Comparison of ENCODE assay signal across 8 mouse cellular contexts in genomic region chr4:35156751-35157611, GRCm38 (mm10). TPM values are rescaled to one million over a fixed set of nuclear protein-coding genes. Genes with fewer than 3 reads are reported as not detected.
A peak's percentile ranks its signal among the peaks of the same experiment; 100 is the strongest.
DNase-seq lines count a peak whose midpoint lies in the region; ATAC-seq and TF ChIP-seq lines count a peak whose summit lies in the region.

Gene Mob3b (minus strand): TSS chr4:35157484.

- no peaks in the 10 kb centered on the region for H3K27me3 ChIP-seq in ES-Bruce4 (ENCODE audit: control insufficient read depth, insufficient read depth, low read length, poor library complexity, severe bottlenecking)
- peaks cover 8% of the 10 kb centered on the region; the same call in 1 of the 2 replicates for H3K27me3 ChIP-seq in forebrain, postnatal 0 days (ENCODE audit: insufficient read depth, low read length)
- H3K27me3 ChIP-seq in lung, embryonic 14.5 days (ENCODE audit: insufficient read depth, low read length), result no peaks in the 10 kb centered on the region

- ATAC-seq in forebrain, postnatal 0 days, result peak; percentile 94
- peak; percentile 86 for ATAC-seq in lung, embryonic 14.5 days (ENCODE audit: insufficient read depth)
- ATAC-seq in neutrophil, adult 5-6 weeks (ENCODE audit: extremely low read depth, insufficient number of reproducible peaks, low FRiP score, poor library complexity, severe bottlenecking), result peak; percentile 82

- peak within 1 kb of the TSS; percentile 57; the same call in 1 of the 2 replicates for H3K27ac ChIP-seq in ES-Bruce4 (ENCODE audit: insufficient read depth, low read length)
- peak within 1 kb of the TSS; percentile 51; the same call in 1 of the 2 replicates for H3K27ac ChIP-seq in forebrain, postnatal 0 days (ENCODE audit: low read depth, low read length)
- H3K27ac ChIP-seq in layer of hippocampus, adult 2 months, result peak within 1 kb of the TSS; percentile 76
- peak within 1 kb of the TSS; percentile 90 for H3K27ac ChIP-seq in lung, embryonic 14.5 days (ENCODE audit: low read depth)

- TF ChIP-seq CTCF in ES-Bruce4 (IDR thresholded peaks at IDR 0.05; ENCODE audit: low read depth, low read length), result peak; percentile 68
- TF ChIP-seq CTCF in forebrain, postnatal 0 days (IDR thresholded peaks at IDR 0.05; ENCODE audit: low read depth), result peak; percentile 93
- peak; percentile 98 for TF ChIP-seq CTCF in layer of hippocampus, adult 2 months (conservative IDR thresholded peaks at IDR 0.05)
- TF ChIP-seq CTCF in lung, embryonic 14.5 days (IDR thresholded peaks at IDR 0.05; ENCODE audit: low read depth), result peak; percentile 93

- peak within 1 kb of the TSS; percentile 96 for H3K4me3 ChIP-seq in ES-Bruce4 (ENCODE audit: low read depth, low read length)
- H3K4me3 ChIP-seq in forebrain, postnatal 0 days (ENCODE audit: low read depth, low read length), result peak within 1 kb of the TSS; percentile 55
- H3K4me3 ChIP-seq in layer of hippocampus, adult 2 months, result peak within 1 kb of the TSS; percentile 72
- H3K4me3 ChIP-seq in lung, embryonic 14.5 days (ENCODE audit: low read depth, low read length), result peak within 1 kb of the TSS; percentile 63

- H3K4me1 ChIP-seq in ES-Bruce4 (ENCODE audit: control insufficient read depth, insufficient read depth, low read length), result no peaks in the 10 kb centered on the region
- H3K4me1 ChIP-seq in forebrain, postnatal 0 days (ENCODE audit: insufficient read depth), result peaks cover 5% of the 10 kb centered on the region; the same call in 1 of the 2 replicates
- H3K4me1 ChIP-seq in lung, embryonic 14.5 days (ENCODE audit: insufficient read depth), result no peaks in the 10 kb centered on the region

- H3K9me3 ChIP-seq in ES-Bruce4 (replicated peaks; ENCODE audit: control insufficient read depth, insufficient read depth, low read length, poor library complexity, severe bottlenecking), result no peaks in the 10 kb centered on the region
- H3K9me3 ChIP-seq in forebrain, postnatal 0 days (ENCODE audit: low read length), result no peaks in the 10 kb centered on the region
- H3K9me3 ChIP-seq in lung, embryonic 14.5 days (ENCODE audit: low read depth, low read length), result no peaks in the 10 kb centered on the region

- H3K4me2 ChIP-seq in forebrain, postnatal 0 days (ENCODE audit: low read depth), result peak within 1 kb of the TSS; percentile 94
- peak within 1 kb of the TSS; percentile 83 for H3K4me2 ChIP-seq in lung, embryonic 14.5 days

- no peak for TF ChIP-seq POLR2A in ES-Bruce4 (IDR thresholded peaks at IDR 0.05; ENCODE audit: insufficient read depth, low read length)

- WGBS in forebrain, postnatal 0 days, result 1% methylated on average over 50 of the region's 50 CpGs
- WGBS in lung, embryonic 14.5 days, result under 1% methylated on average over 50 of the region's 50 CpGs

- H3K9ac ChIP-seq in ES-Bruce4 (ENCODE audit: low read depth, poor library complexity, severe bottlenecking), result peak within 1 kb of the TSS; percentile 93
- peak within 1 kb of the TSS; percentile 45 for H3K9ac ChIP-seq in forebrain, postnatal 0 days
- peak within 1 kb of the TSS; percentile 66 for H3K9ac ChIP-seq in lung, embryonic 14.5 days

- TF ChIP-seq EP300 in ES-Bruce4 (IDR thresholded peaks at IDR 0.05; ENCODE audit: insufficient read depth, low read depth, low read length), result 0 out of 2 replicates have a peak, but pooled peaks have one; percentile 41

- DNase-seq in cerebellum, adult 18-20 months, result peak; percentile 62 to 72
- DNase-seq in forebrain, postnatal 0 days, result peak; percentile 81
- peak; percentile 91 for DNase-seq in heart, postnatal 4 days
- peak; percentile 76 to 86 for DNase-seq in layer of hippocampus, adult 2 months (ENCODE audit: low spot score in 2 of 2)
- DNase-seq in lung, embryonic 14.5 days, result peak; percentile 95
- peak; percentile 75 to 77 for DNase-seq in thymus, adult 18-20 months

- H3K36me3 ChIP-seq in ES-Bruce4 (ENCODE audit: control insufficient read depth, insufficient read depth, low read length, poor library complexity, severe bottlenecking), result no peaks in the 10 kb centered on the region
- H3K36me3 ChIP-seq in forebrain, postnatal 0 days (ENCODE audit: insufficient read depth), result no peaks in the 10 kb centered on the region
- no peaks in the 10 kb centered on the region for H3K36me3 ChIP-seq in lung, embryonic 14.5 days (ENCODE audit: insufficient read depth)

RNA-seq across cellular contexts. Expression of gene Mob3b, which starts in this region (rescaled TPM):
- 4.5 and 6.5 TPM in 2 replicates for polyA plus RNA-seq in ES-Bruce4 (2011; ENCODE audit: insufficient read depth, insufficient read length, low read depth, missing spikeins)
- 3.0 and 3.2 TPM in 2 replicates for total RNA-seq in forebrain, postnatal 0 days (2014; rRNA removed)
- 2.1 and 4.3 TPM in 2 replicates for polyA plus RNA-seq in forebrain, postnatal 0 days (2015; fragmentation: Nextera tagmentation; extraction: Ambion mirVana)
- total RNA-seq in heart, postnatal 4 days (2021), result 1 to 10 TPM; 1.5 to 2.0 TPM
- total RNA-seq in layer of hippocampus, adult 2 months (2021), result 1 to 10 TPM; 4.5 to 4.7 TPM
- 14.0 and 14.9 TPM in 2 replicates for polyA plus RNA-seq in lung, embryonic 14.5 days (2014; fragmentation: Nextera tagmentation; extraction: Ambion mirVana)
- 2.6 and 5.5 TPM in 2 replicates for total RNA-seq in neutrophil, adult 5-6 weeks (2017)

Comparison
In these comparisons a context has a peak if more than half of its experiments do, and no peak if none do; other contexts are left out.
1. Peak in every context shown above with its lines: DNase-seq, ATAC-seq, H3K4me3 ChIP-seq and H3K27ac ChIP-seq.